ENCODE assay signal across 9 mouse cellular contexts in the genomic region with DNA sequence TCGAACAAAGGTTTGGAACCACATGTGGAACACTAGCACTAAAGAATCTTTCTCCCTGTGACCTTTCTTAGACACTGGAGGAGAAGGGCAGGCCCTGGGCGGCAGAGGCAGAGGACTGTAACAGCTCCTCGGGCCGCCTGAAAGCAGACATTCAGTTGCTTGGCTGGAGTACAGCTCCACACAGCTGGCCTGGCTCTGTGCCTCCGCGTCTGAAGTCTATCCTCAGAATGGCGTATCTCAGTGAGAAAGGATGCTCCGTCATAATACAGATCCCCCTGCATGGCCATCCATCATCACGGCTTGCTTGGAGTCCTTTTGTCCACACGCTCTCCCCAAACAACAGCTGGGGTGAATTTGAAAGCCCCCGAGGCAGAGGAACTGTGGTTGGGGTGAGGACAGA. TPM values are rescaled to one million over a fixed set of nuclear protein-coding genes. Genes with fewer than 3 reads are reported as not detected.
DNase-seq lines count a peak whose midpoint lies in the region; ATAC-seq and TF ChIP-seq lines count a peak whose summit lies in the region.
"Had no signal": no experiment of that assay in that cellular context is flagged by ENCODE, and none has a peak within 500 bp of the region (broad histone marks: within the 10 kb centered on the region; RNA-seq: fewer than 3 reads in every experiment).

No protein-coding gene starts in this region.

- no peaks in the 10 kb centered on the region for H3K9me3 ChIP-seq in intestine, embryonic 14.5 days (ENCODE audit: control insufficient read depth, low read length)
- no peaks in the 10 kb centered on the region for H3K9me3 ChIP-seq in intestine, postnatal 0 days (ENCODE audit: control insufficient read depth)
- H3K9me3 ChIP-seq in forebrain, embryonic 13.5 days (replicated peaks) = no peaks in the 10 kb centered on the region
- no peaks in the 10 kb centered on the region for H3K9me3 ChIP-seq in lung, embryonic 15.5 days
- H3K9me3 ChIP-seq in liver, embryonic 11.5 days (ENCODE audit: control insufficient read depth, low read length) = no peaks in the 10 kb centered on the region

- ATAC-seq in intestine, embryonic 14.5 days (replicated peaks; ENCODE audit: low FRiP score, low TSS enrichment, low read depth) = peak; percentile 66
- ATAC-seq in intestine, postnatal 0 days = no peak
- peak; percentile 34; the same call in 1 of the 2 replicates for ATAC-seq in forebrain, embryonic 13.5 days
- peak; percentile 89; the same call in 1 of the 2 replicates for ATAC-seq in lung, embryonic 15.5 days (ENCODE audit: borderline replicate concordance, extremely low read depth, low FRiP score, low TSS enrichment)
- no peak for ATAC-seq in liver, embryonic 11.5 days (replicated peaks; ENCODE audit: low FRiP score)

- no peaks in the 10 kb centered on the region for H3K36me3 ChIP-seq in intestine, embryonic 14.5 days (ENCODE audit: control insufficient read depth, insufficient read depth, low read length)
- H3K36me3 ChIP-seq in intestine, postnatal 0 days (ENCODE audit: control insufficient read depth, insufficient read depth) = no peaks in the 10 kb centered on the region
- H3K36me3 ChIP-seq in forebrain, embryonic 13.5 days (ENCODE audit: poor library complexity, severe bottlenecking) = no peaks in the 10 kb centered on the region
- no peaks in the 10 kb centered on the region for H3K36me3 ChIP-seq in lung, embryonic 15.5 days
- H3K36me3 ChIP-seq in liver, embryonic 11.5 days (ENCODE audit: control insufficient read depth, insufficient read depth, low read length) = no peaks in the 10 kb centered on the region

- no peak overlapping the region for H3K4me3 ChIP-seq in intestine, embryonic 14.5 days (ENCODE audit: low read depth, low read length)
- no peak overlapping the region for H3K4me3 ChIP-seq in intestine, postnatal 0 days (ENCODE audit: low read depth, low read length)
- no peak overlapping the region for H3K4me3 ChIP-seq in forebrain, embryonic 13.5 days
- no peak overlapping the region for H3K4me3 ChIP-seq in lung, embryonic 15.5 days
- no peak overlapping the region for H3K4me3 ChIP-seq in liver, embryonic 11.5 days (ENCODE audit: low read depth, low read length)

- H3K4me1 ChIP-seq in intestine, embryonic 14.5 days (replicated peaks; ENCODE audit: control insufficient read depth, insufficient read depth, low read length) = peaks cover 21% of the 10 kb centered on the region; the same call in 1 of the 2 replicates
- no peaks in the 10 kb centered on the region for H3K4me1 ChIP-seq in intestine, postnatal 0 days (replicated peaks; ENCODE audit: control insufficient read depth, insufficient read depth, low read length)
- peaks cover 52% of the 10 kb centered on the region for H3K4me1 ChIP-seq in forebrain, embryonic 13.5 days
- peaks cover 5% of the 10 kb centered on the region; the same call in 1 of the 2 replicates for H3K4me1 ChIP-seq in lung, embryonic 15.5 days
- H3K4me1 ChIP-seq in liver, embryonic 11.5 days (replicated peaks; ENCODE audit: control insufficient read depth, insufficient read depth, low read length) = no peaks in the 10 kb centered on the region

- intact Hi-C loops in heart, postnatal 10 days (cut with DNase I) = no loop called here

- no peak overlapping the region for H3K4me2 ChIP-seq in intestine, embryonic 14.5 days (ENCODE audit: low read length)
- H3K4me2 ChIP-seq in intestine, postnatal 0 days (replicated peaks; ENCODE audit: low read depth) = no peak overlapping the region
- H3K4me2 ChIP-seq in forebrain, embryonic 13.5 days = no peak overlapping the region
- no peak overlapping the region for H3K4me2 ChIP-seq in lung, embryonic 15.5 days
- no peak overlapping the region for H3K4me2 ChIP-seq in liver, embryonic 11.5 days

- WGBS in intestine, embryonic 14.5 days = 43% methylated on average over 11 of the region's 11 CpGs
- WGBS in intestine, postnatal 0 days = 56% methylated on average over 11 of the region's 11 CpGs
- 42% methylated on average over 11 of the region's 11 CpGs for WGBS in forebrain, embryonic 13.5 days
- 44% methylated on average over 11 of the region's 11 CpGs for WGBS in lung, embryonic 15.5 days
- 75% methylated on average over 11 of the region's 11 CpGs for WGBS in liver, embryonic 11.5 days

- H3K27me3 ChIP-seq in intestine, embryonic 14.5 days (replicated peaks; ENCODE audit: control insufficient read depth, insufficient read depth, low read length) = no peaks in the 10 kb centered on the region
- no peaks in the 10 kb centered on the region for H3K27me3 ChIP-seq in intestine, postnatal 0 days (replicated peaks; ENCODE audit: control insufficient read depth, insufficient read depth, low read length)
- H3K27me3 ChIP-seq in forebrain, embryonic 13.5 days = no peaks in the 10 kb centered on the region
- H3K27me3 ChIP-seq in lung, embryonic 15.5 days = no peaks in the 10 kb centered on the region
- no peaks in the 10 kb centered on the region for H3K27me3 ChIP-seq in liver, embryonic 11.5 days (replicated peaks; ENCODE audit: control insufficient read depth, insufficient read depth, low read length)

- peak overlapping the region; percentile 79 for H3K27ac ChIP-seq in intestine, embryonic 14.5 days (ENCODE audit: low read depth)
- H3K27ac ChIP-seq in intestine, postnatal 0 days (ENCODE audit: low read depth, low read length) = no peak overlapping the region
- H3K27ac ChIP-seq in forebrain, embryonic 13.5 days = peak overlapping the region; percentile 96
- H3K27ac ChIP-seq in lung, embryonic 15.5 days = 0 out of 2 replicates have a peak overlapping the region, but pooled peaks have one; percentile 34
- no peak overlapping the region for H3K27ac ChIP-seq in liver, embryonic 11.5 days (ENCODE audit: low read depth, low read length)

- no peak for TF ChIP-seq CTCF in intestine, postnatal 0 days (IDR thresholded peaks at IDR 0.05; ENCODE audit: low read depth)

- DNase-seq in intestine, embryonic 14.5 days (ENCODE audit: low spot score) = peak; percentile 78
- DNase-seq in heart, postnatal 10 days = peak; percentile 90
- peak; percentile 58 to 75 for DNase-seq in kidney, postnatal 36 days
- DNase-seq in right cerebral cortex, postnatal 10 days (ENCODE audit: low spot score in 2 of 2) = peak; percentile 90 to 92
- no peak for DNase-seq in liver, embryonic 11.5 days (ENCODE audit: low spot score)

- no peak overlapping the region for H3K9ac ChIP-seq in intestine, embryonic 14.5 days (ENCODE audit: low read length)
- H3K9ac ChIP-seq in intestine, postnatal 0 days (ENCODE audit: low read depth, low read length) = no peak overlapping the region
- no peak overlapping the region for H3K9ac ChIP-seq in forebrain, embryonic 13.5 days
- no peak overlapping the region for H3K9ac ChIP-seq in lung, embryonic 15.5 days
- no peak overlapping the region for H3K9ac ChIP-seq in liver, embryonic 11.5 days (ENCODE audit: low read depth, low read length)

RNA-seq across cellular contexts. Expression of a gene that starts 41.0 kb away (rescaled TPM):
- polyA plus RNA-seq in intestine, embryonic 14.5 days (2014; fragmentation: Nextera tagmentation; extraction: Ambion mirVana) = not detected in 2 replicates
- polyA plus RNA-seq in intestine, postnatal 0 days (2015; fragmentation: Nextera tagmentation; extraction: Ambion mirVana) = not detected in 2 replicates
- not detected in 2 replicates for polyA plus RNA-seq in forebrain, embryonic 13.5 days (2015; fragmentation: Nextera tagmentation; extraction: Ambion mirVana)
- total RNA-seq in heart, postnatal 10 days (2021) = not detected
- polyA plus RNA-seq in lung, embryonic 15.5 days (2015; fragmentation: Nextera tagmentation; extraction: Ambion mirVana) = not detected in 2 replicates
- not detected in 2 replicates for polyA plus RNA-seq in liver, embryonic 11.5 days (2014; fragmentation: Nextera tagmentation; extraction: Ambion mirVana)
- total RNA-seq: liver, adult 2 months had no signal
- polyA plus RNA-seq: liver, adult 2 months had no signal

Comparison
In these comparisons a context has a peak if more than half of its experiments do, and no peak if none do; other contexts are left out.
1. ATAC-seq: peak in intestine, embryonic 14.5 days (single experiment), forebrain, embryonic 13.5 days (single experiment) and lung, embryonic 15.5 days (single experiment); none in intestine, postnatal 0 days (single experiment) and liver, embryonic 11.5 days (single experiment).
2. H3K27ac ChIP-seq: peak in intestine, embryonic 14.5 days (single experiment), forebrain, embryonic 13.5 days (single experiment) and lung, embryonic 15.5 days (single experiment); none in intestine, postnatal 0 days (single experiment) and liver, embryonic 11.5 days (single experiment).